Mouse (Mus musculus) lung, adult 2 months (tissue): ENCODE measurements around the gene Foxe1. TPM values are rescaled to one million over a fixed set of nuclear protein-coding genes. Genes with fewer than 3 reads are reported as not detected.
A peak's percentile ranks its signal among the peaks of the same experiment; 100 is the strongest.

Source experiments
- DNase-seq: peaks from one replicate; pipeline ENCODE4 v3.0.0; 2022
- H3K4me1 ChIP-seq: fragments of 200-500 bp; 2 replicates; pipeline ENCODE4 v1.6.1; 2011; ENCODE audit warnings: low read length; ENCODE audit not compliant: control insufficient read depth, insufficient read depth
- H3K4me3 ChIP-seq: fragments of 200-500 bp; replicated peaks from 2 replicates; pipeline ENCODE3; 2011; ENCODE audit warnings: low read depth, mild to moderate bottlenecking, control low read depth, low read length; ENCODE audit errors: extremely low read depth
- CTCF ChIP-seq: fragments of 200-500 bp; IDR thresholded peaks from 2 replicates; pipeline ENCODE4 v1.5.1; 2011; ENCODE audit warnings: mild to moderate bottlenecking, low read length, control low read depth; ENCODE audit not compliant: insufficient read depth
- POLR2A ChIP-seq: fragments of 200-500 bp; IDR thresholded peaks from 2 replicates; pipeline ENCODE4 v1.6.1; 2011; ENCODE audit warnings: low read depth, mild to moderate bottlenecking, control low read depth, low read length, borderline replicate concordance; ENCODE audit errors: extremely low read depth
- WGBS: fragments of 180-500 bp; shearing (Covaris S2); methylation state at CpG from one replicate; pipeline ENCODE4 v1.1.7; 2018; 5-methylcytosine and 5-hydroxymethylcytosine counted together
- polyA plus RNA-seq: library from polyadenylated mRNA; depleted of rRNA; stranded (reverse); fragments of >200 nt; gene quantifications from 2 replicates; pipeline ENCODE4 v1.2.3, GENCODE M21; 2012

Gene Foxe1
- polyA plus RNA-seq, 1 experiment, result 1.6 TPM

- DNase-seq, result no peak
- 13% methylated on average over 12 of the region's 12 CpGs for WGBS
- Histone ChIP-seq H3K4me3 (no peak overlapping the region), H3K4me1 (peaks cover 3% of the 10 kb centered on the region; the same call in 1 of the 2 replicates)
- TF ChIP-seq CTCF (no peak), POLR2A (no peak)
Observed at GRCm38 (mm10) chr4:46367487-46367959, 24.1 kb downstream of the Foxe1 start.

GRCm38 (mm10) chr4:46369070-46369469 is 25.7 kb downstream of the Foxe1 start:
- no peak for DNase-seq
- Histone ChIP-seq H3K4me1 (peaks cover 3% of the 10 kb centered on the region; the same call in 1 of the 2 replicates), H3K4me3 (no peak overlapping the region)
- TF ChIP-seq CTCF (no peak), POLR2A (no peak)
- 61% methylated on average over 4 of the region's 4 CpGs for WGBS

GRCm38 (mm10) chr4:46370406-46370805 is 27.0 kb downstream of the Foxe1 start:
- 38% methylated on average over 6 of the region's 6 CpGs for WGBS
- DNase-seq, result no peak
- no peak overlapping the region for H3K4me3 ChIP-seq
- TF ChIP-seq POLR2A (no peak), CTCF (no peak)
- H3K4me1 ChIP-seq, result peaks cover 3% of the 10 kb centered on the region; the same call in 1 of the 2 replicates

- DNase-seq, result peak; percentile 46
- no peak overlapping the region for H3K4me3 ChIP-seq
- WGBS, result 3% methylated on average over 19 of the region's 19 CpGs
- peaks cover 3% of the 10 kb centered on the region; the same call in 1 of the 2 replicates for H3K4me1 ChIP-seq
- TF ChIP-seq POLR2A (no peak), CTCF (no peak)
Observed at GRCm38 (mm10) chr4:46371030-46371429, 27.6 kb downstream of the Foxe1 start.

GRCm38 (mm10) chr4:46374455-46374854 is 31.0 kb downstream of the Foxe1 start:
- TF ChIP-seq POLR2A, result no peak
- TF ChIP-seq CTCF, result peak; percentile 39; the same call in 1 of the 2 replicates
- H3K4me1 ChIP-seq, result peaks cover 3% of the 10 kb centered on the region; the same call in 1 of the 2 replicates
- no peak overlapping the region for H3K4me3 ChIP-seq
- no peak for DNase-seq
- 58% methylated on average over 6 of the region's 6 CpGs for WGBS

- TF ChIP-seq CTCF, result peak; percentile 95
- TF ChIP-seq POLR2A, result no peak
- H3K4me3 ChIP-seq, result peak overlapping the region; percentile 20
- DNase-seq, result peak; percentile 77
- H3K4me1 ChIP-seq, result peaks cover 3% of the 10 kb centered on the region; the same call in 1 of the 2 replicates
- 22% methylated on average over 22 of the region's 22 CpGs for WGBS
Observed at GRCm38 (mm10) chr4:46374869-46375368, 31.5 kb downstream of the Foxe1 start.

GRCm38 (mm10) chr4:46388556-46388955 is 45.1 kb downstream of the Foxe1 start:
- TF ChIP-seq POLR2A (no peak), CTCF (no peak)
- Histone ChIP-seq H3K4me1 (no peaks in the 10 kb centered on the region), H3K4me3 (peak overlapping the region; percentile 91)
- WGBS, result 7% methylated on average over 5 of the region's 5 CpGs
- DNase-seq, result no peak

- no peaks in the 10 kb centered on the region for H3K4me1 ChIP-seq
- DNase-seq, result peak; percentile 91
- peak within 1 kb of the TSS; percentile 91 for H3K4me3 ChIP-seq
- TF ChIP-seq POLR2A (peak; percentile 68; the same call in 1 of the 2 replicates), CTCF (no peak)
- WGBS, result under 1% methylated on average over 56 of the region's 56 CpGs
Observed at GRCm38 (mm10) chr4:46389013-46389611, 45.7 kb downstream of the Foxe1 start, which contains the start of gene Trmo. Trmo (minus strand) TSS chr4:46389437.

- Histone ChIP-seq H3K4me1 (no peaks in the 10 kb centered on the region), H3K4me3 (peak overlapping the region; percentile 91)
- no peak for DNase-seq
- TF ChIP-seq POLR2A (no peak), CTCF (no peak)
- 2% methylated on average over 24 of the region's 24 CpGs for WGBS
Observed at GRCm38 (mm10) chr4:46389612-46390341, 46.4 kb downstream of the Foxe1 start.

- Histone ChIP-seq H3K4me1 (no peaks in the 10 kb centered on the region), H3K4me3 (no peak overlapping the region)
- WGBS, result 22% methylated on average over 9 of the region's 9 CpGs
- TF ChIP-seq CTCF (peak; percentile 67), POLR2A (no peak)
- DNase-seq, result peak; percentile 72
Observed at GRCm38 (mm10) chr4:46390390-46390970, 47.1 kb downstream of the Foxe1 start.
